Mouse (Mus musculus) splenic B cell, adult 2 months (primary cell): ENCODE data around the gene Hoxd4.

Experiments
- DNase-seq: peaks from one replicate; pipeline ENCODE4 v3.0.0-alpha.2; 2011; ENCODE audit warnings: low read depth, low spot score
- H3K27me3 ChIP-seq: 2 replicates; pipeline ENCODE4 v1.6.1; 2012; ENCODE audit warnings: mild to moderate bottlenecking, low read length, moderate library complexity, mixed read lengths; ENCODE audit not compliant: control insufficient read depth, poor library complexity, insufficient read depth, severe bottlenecking
- H3K36me3 ChIP-seq: 2 replicates; pipeline ENCODE4 v1.6.1; 2012; ENCODE audit warnings: mild to moderate bottlenecking, low read length, moderate library complexity, mixed read lengths; ENCODE audit not compliant: control insufficient read depth, poor library complexity, insufficient read depth, severe bottlenecking

Hoxd4 gene

GRCm38 (mm10) chr2:74674881-74675665 is 36.7 kb upstream of the Hoxd4 start, which contains the start of gene Hoxd12:
Gene Hoxd12 (plus strand): TSS chr2:74675013.
- Histone ChIP-seq H3K36me3 (no peaks in the 10 kb centered on the region), H3K27me3 (peaks cover 2% of the 10 kb centered on the region)
- DNase-seq: no peak

GRCm38 (mm10) chr2:74675666-74676282 is 36.0 kb upstream of the Hoxd4 start:
- H3K36me3 ChIP-seq: no peaks in the 10 kb centered on the region
- DNase-seq: no peak
- peaks cover 2% of the 10 kb centered on the region for H3K27me3 ChIP-seq

- DNase-seq: no peak
- H3K36me3 ChIP-seq: no peaks in the 10 kb centered on the region
- peaks cover 2% of the 10 kb centered on the region for H3K27me3 ChIP-seq
These were observed 35.2 kb upstream of the Hoxd4 start for GRCm38 (mm10) chr2:74676376-74677052.

DNA sequence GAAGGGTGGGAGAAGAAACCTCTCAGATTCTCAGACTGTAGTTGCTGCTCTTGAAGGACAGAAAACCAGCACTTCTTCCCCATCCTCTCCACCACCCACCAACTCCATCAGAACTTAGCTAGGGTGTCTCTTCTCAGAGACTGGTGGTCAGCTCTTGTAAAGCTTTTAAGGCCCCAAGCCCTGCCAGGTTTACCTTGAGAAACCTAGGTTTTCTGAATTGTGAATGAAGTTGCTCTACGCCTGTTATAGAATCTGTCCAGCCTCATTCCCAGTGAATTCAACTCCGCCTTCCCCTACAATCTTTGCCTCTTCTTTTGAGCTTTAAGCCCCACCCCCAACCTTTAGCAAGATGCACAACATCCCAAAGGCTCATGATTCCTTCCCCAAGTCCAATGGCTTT is 34.6 kb upstream of the Hoxd4 start:
- no peak for DNase-seq
- Histone ChIP-seq H3K27me3 (peaks cover 2% of the 10 kb centered on the region), H3K36me3 (no peaks in the 10 kb centered on the region)

DNA sequence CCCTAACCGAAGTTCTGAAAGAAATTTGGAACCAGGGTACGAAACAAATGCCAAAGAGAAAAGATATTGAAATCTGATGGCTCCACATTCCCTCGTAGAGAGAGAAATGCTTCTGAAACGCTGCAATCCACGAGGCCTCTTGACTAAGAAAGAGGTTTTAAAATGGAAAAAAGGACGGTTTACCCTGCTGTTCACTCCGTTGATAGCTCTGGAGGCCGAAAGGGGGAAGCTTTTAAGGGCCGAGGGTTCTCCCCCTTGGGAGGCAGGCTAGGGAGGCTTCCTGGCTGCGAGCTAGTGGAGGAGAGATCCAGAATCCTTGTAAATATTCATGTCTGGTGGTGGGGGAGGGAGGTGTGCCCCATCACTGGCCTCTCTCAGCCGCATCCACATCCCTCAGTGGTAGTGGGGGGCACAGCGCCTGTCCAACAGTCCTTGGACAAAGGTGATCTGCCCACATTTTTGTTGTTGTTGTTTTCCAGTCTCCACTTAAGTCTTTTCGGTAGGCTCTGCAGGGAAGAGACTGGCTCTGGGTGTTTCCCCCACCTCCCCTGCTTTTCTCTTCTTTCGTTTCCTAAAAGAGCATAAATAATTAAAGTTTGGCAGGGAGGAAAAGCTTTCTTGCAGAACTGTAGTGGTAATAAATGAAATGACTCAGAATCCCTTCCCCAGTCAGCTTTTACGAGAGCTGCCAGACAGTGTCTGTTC is 32.7 kb upstream of the Hoxd4 start, which contains the start of gene Hoxd11:
Gene Hoxd11 (plus strand): TSS at position 667 of the 705 bp plus-strand sequence.
- DNase-seq: no peak
- H3K36me3 ChIP-seq: no peaks in the 10 kb centered on the region
- peaks cover 6% of the 10 kb centered on the region for H3K27me3 ChIP-seq

DNA sequence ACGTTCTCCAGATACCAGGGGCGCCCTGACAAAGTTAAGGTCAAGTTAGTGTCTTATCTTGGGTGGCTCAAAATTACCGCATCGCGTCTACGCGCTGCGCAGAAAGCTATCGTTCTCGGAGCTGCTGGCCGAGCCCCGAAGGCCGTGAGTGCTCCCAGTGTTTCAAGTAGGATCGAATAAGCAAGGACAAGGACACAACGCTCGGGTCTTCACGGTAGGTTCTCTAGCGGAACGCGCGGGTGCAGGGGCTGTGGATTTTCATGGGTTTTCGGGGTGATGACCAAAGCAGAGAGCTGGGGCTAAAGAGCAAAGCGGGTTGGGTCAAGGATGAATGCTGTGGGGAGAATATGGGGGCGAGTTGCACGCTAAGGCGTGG is 32.1 kb upstream of the Hoxd4 start:
- DNase-seq: no peak
- Histone ChIP-seq H3K27me3 (peaks cover 6% of the 10 kb centered on the region), H3K36me3 (no peaks in the 10 kb centered on the region)

GRCm38 (mm10) chr2:74679980-74680379 is 31.7 kb upstream of the Hoxd4 start:
- no peak for DNase-seq
- H3K36me3 ChIP-seq: no peaks in the 10 kb centered on the region
- peaks cover 6% of the 10 kb centered on the region for H3K27me3 ChIP-seq

GRCm38 (mm10) chr2:74680561-74681398 is 30.9 kb upstream of the Hoxd4 start:
- Histone ChIP-seq H3K36me3 (no peaks in the 10 kb centered on the region), H3K27me3 (peaks cover 6% of the 10 kb centered on the region)
- DNase-seq: no peak

GRCm38 (mm10) chr2:74681594-74682531 is 29.9 kb upstream of the Hoxd4 start:
- H3K36me3 ChIP-seq: no peaks in the 10 kb centered on the region
- peaks cover 6% of the 10 kb centered on the region for H3K27me3 ChIP-seq
- DNase-seq: no peak

GRCm38 (mm10) chr2:74682796-74683195 is 28.9 kb upstream of the Hoxd4 start:
- Histone ChIP-seq H3K36me3 (no peaks in the 10 kb centered on the region), H3K27me3 (peaks cover 6% of the 10 kb centered on the region)
- DNase-seq: no peak

GRCm38 (mm10) chr2:74683471-74683951 is 28.2 kb upstream of the Hoxd4 start:
- no peak for DNase-seq
- peaks cover 8% of the 10 kb centered on the region for H3K27me3 ChIP-seq
- H3K36me3 ChIP-seq: no peaks in the 10 kb centered on the region

- peaks cover 8% of the 10 kb centered on the region for H3K27me3 ChIP-seq
- no peak for DNase-seq
- H3K36me3 ChIP-seq: no peaks in the 10 kb centered on the region
These were observed 27.6 kb upstream of the Hoxd4 start for GRCm38 (mm10) chr2:74684106-74684505.

- Histone ChIP-seq H3K36me3 (no peaks in the 10 kb centered on the region), H3K27me3 (peaks cover 6% of the 10 kb centered on the region)
- DNase-seq: no peak
These were observed 26.6 kb upstream of the Hoxd4 start for GRCm38 (mm10) chr2:74685059-74685603.
